Mouse (Mus musculus) spleen, postnatal 10 days (tissue): ENCODE measurements around the gene Bud13.

ENCODE experiments used
- DNase-seq, 2 experiments: peaks; one replicate each; pipeline ENCODE4 v3.0.0; 2021 to 2022; ENCODE audit warnings: low spot score in 2 of 2

Gene Bud13

DNA sequence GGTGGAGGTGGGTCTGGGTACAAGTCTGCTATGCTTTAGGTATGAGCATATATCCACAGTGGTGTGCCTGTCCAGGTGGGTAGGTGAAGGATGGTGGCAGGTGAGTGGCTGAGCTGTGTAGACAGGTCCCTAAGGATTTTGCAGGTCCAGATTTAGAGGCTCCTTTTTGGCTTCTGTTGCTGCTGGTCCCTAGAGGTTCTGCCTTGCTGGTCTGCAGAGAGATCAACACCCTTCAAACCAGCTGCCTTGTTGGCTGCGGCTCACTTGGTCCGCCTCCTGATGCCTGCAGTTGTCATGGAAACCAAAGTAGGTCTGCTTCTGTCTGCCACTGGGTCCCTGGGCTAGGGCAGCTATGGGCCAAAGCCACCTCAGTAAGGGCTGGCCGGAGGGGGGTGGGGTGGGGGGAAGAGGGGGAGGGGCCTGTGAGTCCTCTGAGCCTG, 55.1 kb downstream of the Bud13 start:
- peak in 1 of 2 experiments; percentile 2 for DNase-seq

DNA sequence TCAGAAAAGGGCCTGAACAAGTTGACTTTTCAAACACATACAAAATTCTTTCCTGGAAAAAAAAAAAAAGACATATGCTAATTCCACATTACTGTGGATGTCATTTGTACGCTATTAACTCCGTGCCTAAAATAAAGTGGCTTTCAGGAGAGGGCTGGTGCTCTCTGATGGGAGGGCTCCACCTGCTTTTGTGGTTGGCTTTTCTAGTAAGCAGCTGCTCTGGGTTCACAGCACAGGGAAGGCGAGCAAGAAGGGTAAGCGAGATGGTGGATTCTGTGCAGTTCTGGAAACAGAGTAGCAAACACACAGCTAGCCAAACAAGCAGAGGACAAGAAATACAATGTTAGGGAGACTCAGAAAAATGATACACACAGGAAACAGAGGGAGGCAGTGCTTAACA, 55.6 kb downstream of the Bud13 start:
- no peak for DNase-seq

DNA sequence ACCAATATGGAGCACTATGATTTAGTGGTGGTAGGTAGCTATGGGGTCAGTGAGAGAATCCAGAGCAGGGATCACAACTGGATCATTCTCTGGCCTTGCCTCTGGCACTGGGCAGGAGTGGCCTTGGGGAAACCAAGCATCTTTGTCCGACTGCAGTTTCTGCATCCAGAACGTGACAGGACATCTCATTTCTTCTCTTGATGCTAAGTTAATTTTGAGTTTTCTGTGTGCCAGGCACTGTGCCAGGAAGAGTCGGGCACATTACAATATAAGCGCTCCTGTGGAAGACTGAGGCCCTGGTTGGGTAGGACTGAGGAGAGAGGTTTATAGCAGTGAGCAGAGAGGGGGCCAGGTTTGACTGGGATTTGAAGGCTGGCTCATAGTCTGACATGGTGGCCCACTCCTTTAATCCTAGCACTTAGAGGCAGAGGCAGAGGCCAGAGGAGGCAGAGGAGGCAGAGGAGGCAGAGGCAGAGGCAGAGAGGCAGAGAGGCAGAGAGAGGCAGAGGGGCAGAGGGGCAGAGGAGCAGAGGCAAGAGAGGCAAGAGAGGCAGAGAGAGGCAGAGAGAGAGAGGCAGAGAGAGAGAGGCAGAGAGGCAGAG, 56.3 kb downstream of the Bud13 start:
- no peak for DNase-seq

DNA sequence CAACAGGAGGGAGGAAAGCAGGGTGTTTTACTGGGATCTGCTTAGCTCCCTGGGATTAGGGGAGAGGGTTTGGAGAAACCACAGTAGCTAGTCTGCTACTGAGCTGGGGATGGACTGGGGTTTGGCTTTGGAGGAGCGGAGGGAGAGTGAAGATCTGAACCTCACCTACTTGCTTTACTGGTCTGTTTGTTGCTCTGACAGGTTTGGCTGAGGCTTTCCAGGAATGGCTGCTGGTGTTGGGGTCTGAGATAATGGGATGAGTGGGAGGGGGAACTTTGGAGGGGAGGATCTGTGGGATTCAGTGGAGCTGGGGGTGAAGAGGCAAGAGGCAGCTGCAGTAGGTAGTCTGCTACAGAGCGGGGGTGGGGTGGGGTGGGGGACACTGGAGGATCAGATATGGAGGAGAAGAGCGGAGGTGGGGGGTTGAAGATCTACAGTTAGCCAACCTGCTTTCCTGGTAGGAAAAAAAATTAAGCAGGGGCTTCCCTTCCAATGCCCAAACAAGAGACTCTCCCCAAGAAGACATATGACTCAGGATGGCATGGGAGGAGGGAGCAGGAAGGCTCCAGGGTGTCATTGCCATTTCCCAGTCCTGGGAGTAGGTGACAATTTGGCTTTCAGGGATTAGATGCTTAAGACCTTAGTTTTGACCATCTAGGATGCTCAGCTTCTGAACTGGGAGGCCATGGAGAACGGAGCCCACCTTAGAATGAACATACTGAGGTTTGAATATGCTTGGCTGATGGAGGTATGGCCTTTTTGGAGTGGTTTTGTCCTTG, 63.3 kb downstream of the Bud13 start:
- no peak for DNase-seq
